8 mouse cellular contexts compared by ENCODE assay signal in genomic region chr17:31295892-31296781, GRCm38 (mm10). TPM values are rescaled to one million over a fixed set of nuclear protein-coding genes. Genes with fewer than 3 reads are reported as not detected.
DNase-seq lines count a peak whose midpoint lies in the region; ATAC-seq and TF ChIP-seq lines count a peak whose summit lies in the region.

No protein-coding gene starts in this region.

- TF ChIP-seq CTCF in Patski (IDR thresholded peaks at IDR 0.05) = no peak

- H3K27me3 ChIP-seq in Patski = peaks cover 4% of the 10 kb centered on the region
- H3K27me3 ChIP-seq in hindbrain, embryonic 14.5 days (ENCODE audit: control insufficient read depth, insufficient read depth, low read length) = no peaks in the 10 kb centered on the region

- H3K9ac ChIP-seq in hindbrain, embryonic 14.5 days = peak overlapping the region; percentile 87

- peak overlapping the region; percentile 88 for H3K27ac ChIP-seq in hindbrain, embryonic 14.5 days

- WGBS in hindbrain, embryonic 14.5 days = under 1% methylated on average over 67 of the region's 68 CpGs

- DNase-seq in Patski (ENCODE audit: low read depth, low spot score) = no peak
- peak; percentile 73 to 81 for DNase-seq in cerebellum, postnatal 14 days
- peak; percentile 79 for DNase-seq in gastrocnemius, adult 18-20 months (ENCODE audit: low spot score)
- peak; percentile 56 for DNase-seq in hindbrain, embryonic 14.5 days (ENCODE audit: low spot score)
- DNase-seq in left cerebral cortex, adult 18-20 months (ENCODE audit: low spot score in 2 of 2) = peak; percentile 66 to 82
- peak; percentile 92 to 94 for DNase-seq in lung, postnatal 4 days
- peak; percentile 86 for DNase-seq in retina, postnatal 1 day
- peak; percentile 92 for DNase-seq in thymus, postnatal 4 days

- H3K36me3 ChIP-seq in hindbrain, embryonic 14.5 days (replicated peaks; ENCODE audit: control insufficient read depth, insufficient read depth) = no peaks in the 10 kb centered on the region

- H3K4me3 ChIP-seq in hindbrain, embryonic 14.5 days (replicated peaks; ENCODE audit: low read length) = peak overlapping the region; percentile 68

- H3K9me3 ChIP-seq in hindbrain, embryonic 14.5 days (ENCODE audit: control insufficient read depth, low read length) = no peaks in the 10 kb centered on the region

- ATAC-seq in Patski = peak; percentile 89
- peak; percentile 75 for ATAC-seq in hindbrain, embryonic 14.5 days (ENCODE audit: low FRiP score)

- CTCF ChIA-PET in Patski (lab: Charles Lee) = interaction anchor here (1.0 to 1.7 kb wide), 2 partner anchors 8 to 10 kb away, joined by 3 to 6 read pairs; no protein-coding TSS in a partner anchor

- in situ Hi-C loops in Patski (cut with MboI; ENCODE audit: low pct_unique_long_range_greater_than_20kb) = no loop called here

- POLR2A ChIA-PET in Patski (lab: Charles Lee) = interaction anchor here (0.8 to 1.2 kb wide), 2 partner anchors 10 to 12 kb away, joined by 3 read pairs; no protein-coding TSS in a partner anchor

- H3K4me1 ChIP-seq in hindbrain, embryonic 14.5 days (replicated peaks; ENCODE audit: control insufficient read depth, insufficient read depth, low read length) = peaks cover 21% of the 10 kb centered on the region

- H3K4me2 ChIP-seq in hindbrain, embryonic 14.5 days (replicated peaks) = peak overlapping the region; percentile 95

RNA-seq across cellular contexts. Expression of gene Slc37a1, which starts 9.5 kb away (rescaled TPM):
- polyA plus RNA-seq in Patski (2021) = 4.5 TPM
- total RNA-seq in gastrocnemius, adult 18-20 months (2021) = 1 to 10 TPM; 3.7 to 5.9 TPM
- 10.4 and 11.6 TPM in 2 replicates for polyA plus RNA-seq in hindbrain, embryonic 14.5 days (2014; fragmentation: Nextera tagmentation; extraction: Ambion mirVana)
- total RNA-seq in left cerebral cortex, adult 18-20 months (2021) = 10 to 100 TPM; 10.2 to 10.7 TPM

RNA-seq across cellular contexts. Expression of gene Rsph1, which starts 19.0 kb away (rescaled TPM):
- 3.1 TPM for polyA plus RNA-seq in Patski (2021)
- 10 to 100 TPM in 1 of 2 experiments, 1 to 10 TPM in 1; 2.4 to 11.6 TPM for total RNA-seq in gastrocnemius, adult 18-20 months (2021)
- 3.5 and 5.0 TPM in 2 replicates for polyA plus RNA-seq in hindbrain, embryonic 14.5 days (2014; fragmentation: Nextera tagmentation; extraction: Ambion mirVana)
- 10 to 100 TPM; 15.4 to 16.8 TPM for total RNA-seq in left cerebral cortex, adult 18-20 months (2021)
